Mouse (Mus musculus): Measurements from ENCODE around the gene Gm35134.
"Not testable (repeated sequence)": the region's sequence is repeated elsewhere in the genome, so short reads cannot be mapped to it uniquely, and the experiment has no call there.

Gm35134 gene

DNA sequence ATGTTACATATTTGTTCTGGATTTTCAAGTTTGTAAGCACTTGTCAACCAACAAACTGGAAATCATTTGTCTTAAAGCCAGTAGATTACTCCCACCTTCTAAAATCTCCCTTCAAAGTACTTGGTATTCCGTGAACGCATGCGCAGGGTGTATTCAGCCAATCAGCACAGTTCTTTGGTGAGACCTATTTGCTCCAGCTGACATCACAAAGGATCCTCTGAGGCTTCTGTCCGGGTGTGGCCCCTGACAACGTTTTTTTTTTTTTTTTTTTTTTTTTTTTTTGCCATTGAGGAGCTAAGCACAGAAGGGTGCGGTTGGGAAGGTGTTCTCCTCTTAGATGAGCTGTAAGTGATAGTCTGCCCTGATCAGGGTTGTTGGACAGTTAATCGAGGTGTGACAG is at the start of gene Gm35134:
Gm35134 (plus strand) TSS at position 301 of the 400 bp plus-strand sequence.
- not testable (repeated sequence) for DNase-seq (ENCODE audit: low spot score in 2 of 2)
